Mouse (Mus musculus) spleen, postnatal 0 days (tissue): ENCODE results near the gene Hfe2. TPM values are rescaled to one million over a fixed set of nuclear protein-coding genes. Genes with fewer than 3 reads are reported as not detected.

Experiments used
- polyA plus RNA-seq: library from polyadenylated mRNA; unstranded; fragments of >200 nt; fragmentation: Nextera tagmentation; extraction: Ambion mirVana; gene quantifications from 2 replicates; pipeline ENCODE4 v1.2.1, GENCODE M21; 2015

Hfe2 gene
- 0.08 TPM in 1 of 2 replicates, not detected in the other for polyA plus RNA-seq

GRCm38 (mm10) chr3:96524914-96525313, at the start of gene Hfe2:
Gene Hfe2 (plus strand): TSS chr3:96525172.

GRCm38 (mm10) chr3:96557694-96558093, 32.7 kb downstream of the Hfe2 start, which contains the start of gene Txnip:
Gene Txnip (plus strand): TSS chr3:96557957.

DNA sequence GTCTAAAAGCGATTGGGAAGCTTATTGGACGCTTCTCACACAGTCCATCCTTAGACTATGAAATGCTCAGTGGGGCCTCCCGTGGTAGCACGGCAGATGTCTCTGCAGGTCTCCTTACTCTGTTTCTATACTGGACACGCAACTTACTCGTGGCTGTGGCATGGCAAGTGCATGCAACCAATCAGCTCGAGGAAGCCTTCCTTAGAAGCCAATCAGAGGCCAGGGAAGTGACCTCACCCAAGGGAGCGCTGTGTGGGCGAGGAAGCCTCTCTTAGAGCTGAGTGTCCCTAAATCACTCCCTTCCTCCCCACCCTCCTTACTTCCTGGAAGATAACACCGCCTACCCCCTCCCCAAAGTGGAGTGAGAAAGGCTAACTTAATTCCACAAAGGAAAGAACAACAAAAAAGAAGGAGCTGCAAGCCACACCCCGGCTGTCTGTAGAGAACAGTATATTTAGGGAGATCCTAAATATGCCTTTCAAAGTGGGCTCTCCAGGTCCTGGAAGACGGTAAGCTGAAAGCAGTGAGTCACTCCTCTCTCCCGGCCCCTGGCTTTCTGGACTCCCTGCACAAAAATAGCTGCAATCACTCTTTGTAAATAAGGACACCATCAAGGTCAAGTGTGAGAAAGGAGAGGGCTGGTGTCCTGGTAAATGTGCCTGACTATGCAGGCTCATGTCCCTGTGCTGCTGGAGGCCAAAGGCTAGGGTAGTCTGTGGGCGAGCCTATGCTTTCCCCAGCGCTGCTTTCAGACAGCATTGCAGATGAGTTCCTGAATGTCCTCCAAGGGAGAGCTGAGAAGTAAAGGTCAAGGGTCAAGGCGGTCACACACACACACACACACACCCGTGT, 51.9 kb downstream of the Hfe2 start, which contains the start of gene Gm16253:
Gene Gm16253 (plus strand): TSS at position 295 of the 852 bp plus-strand sequence.

Other genes with a start within 250 kb of the Hfe2 start
- 4.8 and 7.0 TPM in 2 replicates for gene Fcgr1, start 231.2 kb upstream of the Hfe2 start, polyA plus RNA-seq
- gene BC107364, start 72.9 kb upstream of the Hfe2 start, polyA plus RNA-seq, result not detected in 2 replicates
- 163 and 201 TPM in 2 replicates for gene Txnip, start 32.8 kb downstream of the Hfe2 start, polyA plus RNA-seq
- gene Gm16253, start 51.8 kb downstream of the Hfe2 start, polyA plus RNA-seq, result 0.48 and 0.51 TPM in 2 replicates
- 23.0 and 30.8 TPM in 2 replicates for gene Polr3gl, start 69.0 kb downstream of the Hfe2 start, polyA plus RNA-seq
- gene Ankrd34a, start 71.5 kb downstream of the Hfe2 start, polyA plus RNA-seq, result 0.36 and 0.44 TPM in 2 replicates
- gene Lix1l, start 76.0 kb downstream of the Hfe2 start, polyA plus RNA-seq, result 2.2 and 2.4 TPM in 2 replicates
- 106 and 114 TPM in 2 replicates for gene Rbm8a, start 104.8 kb downstream of the Hfe2 start, polyA plus RNA-seq
- 25.6 and 26.8 TPM in 2 replicates for gene Pex11b, start 110.2 kb downstream of the Hfe2 start, polyA plus RNA-seq
- gene Gm42957, start 110.3 kb downstream of the Hfe2 start, polyA plus RNA-seq, result 0.04 TPM in 2 replicates
- gene Itga10, start 120.4 kb downstream of the Hfe2 start, polyA plus RNA-seq, result 0.18 and 0.36 TPM in 2 replicates
- 0.40 and 0.49 TPM in 2 replicates for gene Ankrd35, start 145.0 kb downstream of the Hfe2 start, polyA plus RNA-seq
- gene Pias3, start 171.2 kb downstream of the Hfe2 start, polyA plus RNA-seq, result 13.2 and 18.1 TPM in 2 replicates
- 1.6 and 2.9 TPM in 2 replicates for gene Nudt17, start 183.4 kb downstream of the Hfe2 start, polyA plus RNA-seq
- 21.1 and 22.0 TPM in 2 replicates for gene Polr3c, start 202.5 kb downstream of the Hfe2 start, polyA plus RNA-seq
- gene Rnf115, start 202.5 kb downstream of the Hfe2 start, polyA plus RNA-seq, result 30.7 and 36.5 TPM in 2 replicates